Mouse (Mus musculus): ENCODE results near the gene Cdrt4. TPM values are rescaled to one million over a fixed set of nuclear protein-coding genes. Genes with fewer than 3 reads are reported as not detected.
A peak's percentile ranks its signal among the peaks of the same experiment; 100 is the strongest.

The Cdrt4 gene
- polyA plus RNA-seq, 1 experiment from 2014 or later = not detected

GRCm38 (mm10) chr11:63023461-63023860 is 72.5 kb downstream of the Cdrt4 start:
- H3K4me3 ChIP-seq = no peak overlapping the region
- peaks cover 35% of the 10 kb centered on the region for H3K4me1 ChIP-seq
- H3K27ac ChIP-seq (replicated peaks) = 0 out of 2 replicates have a peak overlapping the region, but pooled peaks have one; percentile 45
- H3K9me3 ChIP-seq = no peaks in the 10 kb centered on the region
- ATAC-seq (ENCODE audit: extremely low read depth, insufficient number of reproducible peaks, low FRiP score, low TSS enrichment) = no peak
- no peaks in the 10 kb centered on the region; the same call in 1 of the 2 replicates for H3K27me3 ChIP-seq (replicated peaks)
- 62% methylated on average over 5 of the region's 5 CpGs for WGBS
- no peak overlapping the region for H3K4me2 ChIP-seq
- no peak overlapping the region for H3K9ac ChIP-seq
- no peaks in the 10 kb centered on the region for H3K36me3 ChIP-seq

GRCm38 (mm10) chr11:63024136-63024535 is 73.1 kb downstream of the Cdrt4 start:
- no peak overlapping the region for H3K4me2 ChIP-seq
- no peaks in the 10 kb centered on the region; the same call in 1 of the 2 replicates for H3K27me3 ChIP-seq (replicated peaks)
- WGBS = 23% methylated on average over 2 of the region's 2 CpGs
- no peak for ATAC-seq (ENCODE audit: extremely low read depth, insufficient number of reproducible peaks, low FRiP score, low TSS enrichment)
- no peak overlapping the region for H3K4me3 ChIP-seq
- H3K36me3 ChIP-seq = no peaks in the 10 kb centered on the region
- no peak overlapping the region for H3K9ac ChIP-seq
- no peaks in the 10 kb centered on the region for H3K9me3 ChIP-seq
- 0 out of 2 replicates have a peak overlapping the region, but pooled peaks have one; percentile 45 for H3K27ac ChIP-seq (replicated peaks)
- H3K4me1 ChIP-seq = peaks cover 37% of the 10 kb centered on the region

DNA sequence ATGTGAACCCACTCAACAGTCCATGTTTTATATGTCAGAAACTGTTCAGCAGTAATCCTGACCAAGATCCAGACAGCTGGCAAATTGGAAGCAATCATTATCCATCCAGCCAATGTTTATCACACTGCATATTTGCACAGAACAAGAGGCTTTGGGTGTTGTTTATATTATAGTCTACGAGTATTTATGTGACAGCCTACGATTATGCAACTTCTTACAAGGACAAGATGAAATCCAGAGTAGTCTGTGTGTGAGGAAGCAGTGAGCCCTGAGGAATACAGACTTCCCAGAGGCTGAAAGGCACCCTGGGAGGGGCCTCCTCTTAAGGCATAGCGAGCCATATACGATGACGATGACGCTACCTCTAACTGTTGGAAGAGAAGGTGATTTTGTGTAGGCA is 74.5 kb downstream of the Cdrt4 start:
- Histone ChIP-seq H3K27ac (replicated peaks) (no peak overlapping the region), H3K36me3 (no peaks in the 10 kb centered on the region), H3K27me3 (replicated peaks) (no peaks in the 10 kb centered on the region; the same call in 1 of the 2 replicates), H3K4me1 (peaks cover 41% of the 10 kb centered on the region), H3K9me3 (no peaks in the 10 kb centered on the region), H3K4me3 (no peak overlapping the region), H3K9ac (no peak overlapping the region), H3K4me2 (no peak overlapping the region)
- no peak for ATAC-seq (ENCODE audit: extremely low read depth, insufficient number of reproducible peaks, low FRiP score, low TSS enrichment)
- WGBS = 66% methylated on average over 6 of the region's 6 CpGs

GRCm38 (mm10) chr11:63026651-63027141 is 75.7 kb downstream of the Cdrt4 start:
- Histone ChIP-seq H3K4me3 (no peak overlapping the region), H3K27ac (replicated peaks) (no peak overlapping the region), H3K9me3 (no peaks in the 10 kb centered on the region), H3K4me2 (no peak overlapping the region), H3K4me1 (peaks cover 37% of the 10 kb centered on the region), H3K9ac (no peak overlapping the region), H3K27me3 (replicated peaks) (no peaks in the 10 kb centered on the region; the same call in 1 of the 2 replicates), H3K36me3 (no peaks in the 10 kb centered on the region)
- 38% methylated on average over 9 of the region's 9 CpGs for WGBS
- no peak for ATAC-seq (ENCODE audit: extremely low read depth, insufficient number of reproducible peaks, low FRiP score, low TSS enrichment)

DNA sequence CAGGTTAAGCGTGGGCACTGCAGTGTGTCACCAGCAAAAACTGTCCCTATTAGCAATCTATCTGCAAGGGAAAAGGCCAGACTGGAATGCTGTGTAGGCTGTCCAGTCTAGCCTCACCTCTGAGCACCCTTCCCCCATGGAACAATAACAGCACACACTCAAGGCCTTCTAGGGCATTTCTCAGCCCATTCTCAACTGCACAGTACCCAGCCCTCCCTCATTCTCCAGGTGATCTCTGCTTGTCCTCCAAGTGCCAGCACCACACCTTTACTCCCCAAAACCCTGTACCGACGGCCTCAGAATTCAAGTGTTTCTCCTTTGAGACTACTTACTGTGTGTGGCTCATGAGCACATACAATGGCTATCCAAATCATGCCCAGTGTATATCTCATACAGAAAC is 77.1 kb downstream of the Cdrt4 start:
- Histone ChIP-seq H3K4me2 (no peak overlapping the region), H3K36me3 (no peaks in the 10 kb centered on the region), H3K9ac (no peak overlapping the region), H3K27ac (replicated peaks) (no peak overlapping the region), H3K4me3 (no peak overlapping the region), H3K27me3 (replicated peaks) (no peaks in the 10 kb centered on the region; the same call in 1 of the 2 replicates), H3K4me1 (peaks cover 37% of the 10 kb centered on the region), H3K9me3 (0 out of 2 replicates have a peak, but pooled peaks cover 2% of the 10 kb centered on the region)
- ATAC-seq (ENCODE audit: extremely low read depth, insufficient number of reproducible peaks, low FRiP score, low TSS enrichment) = no peak
- 72% methylated on average over 3 of the region's 3 CpGs for WGBS

GRCm38 (mm10) chr11:63029148-63029714 is 78.2 kb downstream of the Cdrt4 start:
- no peak overlapping the region for H3K27ac ChIP-seq (replicated peaks)
- WGBS = 55% methylated on average over 4 of the region's 4 CpGs

GRCm38 (mm10) chr11:63029721-63030120 is 78.7 kb downstream of the Cdrt4 start:
- H3K9ac ChIP-seq = no peak overlapping the region
- H3K9me3 ChIP-seq = 0 out of 2 replicates have a peak, but pooled peaks cover 3% of the 10 kb centered on the region
- H3K27me3 ChIP-seq (replicated peaks) = no peaks in the 10 kb centered on the region
- no peak overlapping the region for H3K27ac ChIP-seq (replicated peaks)
- H3K4me2 ChIP-seq = no peak overlapping the region
- no peak overlapping the region for H3K4me3 ChIP-seq
- WGBS = 81% methylated on average over 6 of the region's 6 CpGs
- no peaks in the 10 kb centered on the region for H3K36me3 ChIP-seq
- no peak for ATAC-seq (ENCODE audit: extremely low read depth, insufficient number of reproducible peaks, low FRiP score, low TSS enrichment)
- H3K4me1 ChIP-seq = peaks cover 24% of the 10 kb centered on the region

More at GRCm38 (mm10) chr11:63029148-63029714, 78.2 kb downstream of the Cdrt4 start:
- Histone ChIP-seq H3K4me3 (no peak overlapping the region), H3K9ac (no peak overlapping the region), H3K9me3 (0 out of 2 replicates have a peak, but pooled peaks cover 3% of the 10 kb centered on the region), H3K27me3 (replicated peaks) (no peaks in the 10 kb centered on the region), H3K4me1 (peaks cover 28% of the 10 kb centered on the region), H3K4me2 (no peak overlapping the region), H3K36me3 (no peaks in the 10 kb centered on the region)
- ATAC-seq (ENCODE audit: extremely low read depth, insufficient number of reproducible peaks, low FRiP score, low TSS enrichment) = no peak

DNA sequence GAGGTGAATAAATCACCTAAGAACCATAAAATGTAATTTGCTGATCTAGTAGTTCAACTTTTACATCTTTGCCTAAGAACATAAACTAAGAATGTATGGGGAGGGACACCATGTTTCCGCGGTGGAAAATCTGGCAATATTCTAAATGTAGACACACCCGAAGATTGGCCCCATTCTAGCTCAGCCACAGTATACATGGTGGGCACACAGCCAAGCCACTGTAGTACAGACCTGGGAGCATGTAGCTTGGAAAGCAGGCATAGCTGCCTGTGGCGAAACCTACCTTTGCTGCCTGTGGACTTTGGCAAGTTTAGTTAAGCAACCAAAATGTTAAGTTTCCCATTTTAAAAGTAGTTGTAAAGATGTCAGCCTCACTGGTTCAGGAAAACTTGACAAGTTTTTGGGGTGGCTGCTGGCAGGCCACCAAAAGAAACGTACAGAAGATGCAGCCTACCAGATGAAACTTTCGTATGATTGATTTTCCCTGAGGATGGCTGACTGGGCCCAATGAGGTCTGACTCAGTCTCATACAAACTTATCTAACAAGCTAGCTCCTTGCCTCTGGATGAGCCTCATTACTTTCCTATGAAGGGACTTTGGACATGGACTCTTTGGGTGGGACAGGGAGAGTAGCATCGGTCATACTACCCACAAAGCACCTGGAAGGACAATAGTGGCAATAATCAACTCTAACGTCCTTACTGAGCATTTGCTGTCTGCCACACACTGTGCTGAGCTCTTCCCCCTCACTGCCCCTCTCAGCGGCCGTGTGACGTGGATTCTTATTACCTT is 84.6 kb downstream of the Cdrt4 start:
- Histone ChIP-seq H3K36me3 (no peaks in the 10 kb centered on the region), H3K9me3 (0 out of 2 replicates have a peak, but pooled peaks cover 3% of the 10 kb centered on the region), H3K4me2 (no peak overlapping the region), H3K27me3 (replicated peaks) (no peaks in the 10 kb centered on the region), H3K27ac (replicated peaks) (no peak overlapping the region), H3K9ac (no peak overlapping the region), H3K4me3 (no peak overlapping the region), H3K4me1 (peaks cover 12% of the 10 kb centered on the region; the same call in 1 of the 2 replicates)
- no peak for ATAC-seq (ENCODE audit: extremely low read depth, insufficient number of reproducible peaks, low FRiP score, low TSS enrichment)
- WGBS = 64% methylated on average over 11 of the region's 11 CpGs

DNA sequence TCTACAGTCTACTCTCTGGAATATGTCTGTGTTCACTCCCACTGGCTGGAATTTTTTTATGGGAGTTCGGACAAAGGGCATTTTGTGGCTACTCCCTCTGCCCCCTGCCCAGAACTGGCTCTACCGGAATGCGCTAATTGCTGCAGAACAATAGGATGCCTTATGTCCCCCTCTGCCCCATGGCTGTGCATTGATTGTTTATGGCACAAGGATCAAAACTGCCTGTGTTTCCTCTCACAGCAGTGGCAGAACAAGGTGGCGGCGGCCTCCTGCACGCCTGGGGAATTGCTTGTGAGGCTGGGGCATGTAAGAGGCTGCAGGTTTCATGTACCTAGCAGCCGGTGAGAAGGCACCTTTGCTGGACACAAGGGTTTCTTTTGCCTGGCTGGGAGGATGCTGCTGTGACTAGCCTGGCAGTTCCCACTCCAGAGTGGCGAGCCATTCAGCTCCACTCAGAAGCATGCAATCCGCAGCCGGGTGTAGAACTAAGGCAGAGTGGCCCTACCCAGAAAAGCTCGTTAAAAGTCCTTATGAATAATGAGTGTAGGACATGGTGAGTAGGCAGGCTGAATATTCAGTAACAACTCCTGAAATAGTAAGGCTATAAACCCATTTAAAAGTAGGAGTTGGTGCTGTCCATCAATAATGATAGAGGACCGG is 89.1 kb downstream of the Cdrt4 start:
- ATAC-seq (ENCODE audit: extremely low read depth, insufficient number of reproducible peaks, low FRiP score, low TSS enrichment) = no peak
- Histone ChIP-seq H3K27me3 (replicated peaks) (no peaks in the 10 kb centered on the region), H3K4me3 (no peak overlapping the region), H3K9me3 (no peaks in the 10 kb centered on the region), H3K9ac (0 out of 2 replicates have a peak overlapping the region, but pooled peaks have one; percentile 24), H3K4me2 (no peak overlapping the region), H3K27ac (replicated peaks) (no peak overlapping the region), H3K36me3 (no peaks in the 10 kb centered on the region), H3K4me1 (peaks cover 12% of the 10 kb centered on the region; the same call in 1 of the 2 replicates)
- WGBS = 63% methylated on average over 12 of the region's 12 CpGs
